Mouse (Mus musculus) right cerebral cortex, postnatal 4 days (tissue): ENCODE results near the gene Cdc34.

Experiments used
- DNase-seq: peaks from one replicate; pipeline ENCODE4 v3.0.0-alpha.2; 2022

Cdc34 gene

GRCm38 (mm10) chr10:79723047-79723446 is 41.1 kb downstream of the Cdc34 start:
- DNase-seq: no peak

- DNase-seq: no peak
Measured at GRCm38 (mm10) chr10:79723692-79724091, 41.7 kb downstream of the Cdc34 start.

- no peak for DNase-seq
Measured at GRCm38 (mm10) chr10:79726090-79726489, 44.1 kb downstream of the Cdc34 start.

- no peak for DNase-seq
Measured at GRCm38 (mm10) chr10:79728323-79729249, 46.6 kb downstream of the Cdc34 start.

- no peak for DNase-seq
Measured at GRCm38 (mm10) chr10:79729357-79729965, 47.5 kb downstream of the Cdc34 start.

GRCm38 (mm10) chr10:79732500-79732899 is 50.5 kb downstream of the Cdc34 start:
- peak; percentile 56 for DNase-seq

- no peak for DNase-seq
Measured at GRCm38 (mm10) chr10:79733847-79734246, 51.9 kb downstream of the Cdc34 start.

- no peak for DNase-seq
Measured at GRCm38 (mm10) chr10:79735361-79735760, 53.4 kb downstream of the Cdc34 start.

GRCm38 (mm10) chr10:79736706-79737105 is 54.7 kb downstream of the Cdc34 start:
- peak; percentile 28 for DNase-seq
